Mouse (Mus musculus): ENCODE data around the gene Ube2j1. TPM values are rescaled to one million over a fixed set of nuclear protein-coding genes. Genes with fewer than 3 reads are reported as not detected.

Gene Ube2j1
- total and polyA plus RNA-seq, 3 experiments: 31.8 to 85.3 (median 44.8) TPM

GRCm38 (mm10) chr4:33071337-33071736 is 40.1 kb downstream of the Ube2j1 start:
- no peak for TF ChIP-seq POLR2AphosphoS5 (IDR thresholded peaks at IDR 0.05; ENCODE audit: insufficient replicate concordance, low read depth, low read length)
- no peak for TF ChIP-seq GATA2 (IDR thresholded peaks at IDR 0.05; ENCODE audit: borderline replicate concordance, low read depth, low read length)
- no peak for TF ChIP-seq GATA1 (IDR thresholded peaks at IDR 0.05; ENCODE audit: borderline replicate concordance, low read length)
- TF ChIP-seq CTCF (IDR thresholded peaks at IDR 0.05; ENCODE audit: low read depth, low read length): no peak
- TF ChIP-seq TAL1 (conservative IDR thresholded peaks at IDR 0.05; ENCODE audit: low read depth, low read length): no peak
- H3K4me1 ChIP-seq (ENCODE audit: insufficient read depth, low read depth, low read length): peaks cover 5% of the 10 kb centered on the region; the same call in 1 of the 2 replicates
- no peak for DNase-seq (ENCODE audit: low spot score)
- H3K36me3 ChIP-seq (replicated peaks): no peaks in the 10 kb centered on the region
- H3K4me3 ChIP-seq (ENCODE audit: low read depth, low read length): no peak overlapping the region
- ATAC-seq (ENCODE audit: extremely low read depth, insufficient number of reproducible peaks, low FRiP score, poor library complexity, severe bottlenecking): no peak
- H3K9me3 ChIP-seq (replicated peaks): no peaks in the 10 kb centered on the region
- H3K27me3 ChIP-seq (ENCODE audit: insufficient read depth, low read length): peaks cover 6% of the 10 kb centered on the region; the same call in 1 of the 2 replicates

GRCm38 (mm10) chr4:33072526-33073161 is 41.4 kb downstream of the Ube2j1 start:
- H3K36me3 ChIP-seq (replicated peaks): no peaks in the 10 kb centered on the region
- TF ChIP-seq GATA2 (IDR thresholded peaks at IDR 0.05; ENCODE audit: borderline replicate concordance, low read depth, low read length): no peak
- TF ChIP-seq POLR2AphosphoS5 (IDR thresholded peaks at IDR 0.05; ENCODE audit: insufficient replicate concordance, low read depth, low read length): no peak
- TF ChIP-seq CTCF (IDR thresholded peaks at IDR 0.05; ENCODE audit: low read depth, low read length): no peak
- no peak for TF ChIP-seq TAL1 (conservative IDR thresholded peaks at IDR 0.05; ENCODE audit: low read depth, low read length)
- ATAC-seq (ENCODE audit: extremely low read depth, insufficient number of reproducible peaks, low FRiP score, poor library complexity, severe bottlenecking): no peak
- H3K4me1 ChIP-seq (ENCODE audit: insufficient read depth, low read depth, low read length): peaks cover 5% of the 10 kb centered on the region; the same call in 1 of the 2 replicates
- peaks cover 5% of the 10 kb centered on the region; the same call in 1 of the 2 replicates for H3K27me3 ChIP-seq (ENCODE audit: insufficient read depth, low read length)
- H3K9me3 ChIP-seq (replicated peaks): no peaks in the 10 kb centered on the region
- DNase-seq (ENCODE audit: low spot score): no peak
- no peak overlapping the region for H3K4me3 ChIP-seq (ENCODE audit: low read depth, low read length)

GRCm38 (mm10) chr4:33074406-33074805 is 43.2 kb downstream of the Ube2j1 start:
- Histone ChIP-seq H3K4me1 (ENCODE audit: insufficient read depth, low read depth, low read length) (peaks cover 5% of the 10 kb centered on the region; the same call in 1 of the 2 replicates), H3K27me3 (ENCODE audit: insufficient read depth, low read length) (peaks cover 7% of the 10 kb centered on the region; the same call in 1 of the 2 replicates), H3K36me3 (replicated peaks) (no peaks in the 10 kb centered on the region), H3K4me3 (ENCODE audit: low read depth, low read length) (no peak overlapping the region), H3K9me3 (replicated peaks) (no peaks in the 10 kb centered on the region)
- no peak for TF ChIP-seq CTCF (IDR thresholded peaks at IDR 0.05; ENCODE audit: low read depth, low read length)
- TF ChIP-seq POLR2AphosphoS5 (IDR thresholded peaks at IDR 0.05; ENCODE audit: insufficient replicate concordance, low read depth, low read length): no peak
- no peak for TF ChIP-seq GATA2 (IDR thresholded peaks at IDR 0.05; ENCODE audit: borderline replicate concordance, low read depth, low read length)
- no peak for TF ChIP-seq TAL1 (conservative IDR thresholded peaks at IDR 0.05; ENCODE audit: low read depth, low read length)
- no peak for TF ChIP-seq GATA1 (IDR thresholded peaks at IDR 0.05; ENCODE audit: borderline replicate concordance, low read length)
- DNase-seq (ENCODE audit: low spot score): no peak
- no peak for ATAC-seq (ENCODE audit: extremely low read depth, insufficient number of reproducible peaks, low FRiP score, poor library complexity, severe bottlenecking)

GRCm38 (mm10) chr4:33074851-33075250 is 43.6 kb downstream of the Ube2j1 start:
- peaks cover 7% of the 10 kb centered on the region; the same call in 1 of the 2 replicates for H3K27me3 ChIP-seq (ENCODE audit: insufficient read depth, low read length)
- DNase-seq (ENCODE audit: low spot score) (no peak), ATAC-seq (ENCODE audit: extremely low read depth, insufficient number of reproducible peaks, low FRiP score, poor library complexity, severe bottlenecking) (no peak)
- no peaks in the 10 kb centered on the region for H3K9me3 ChIP-seq (replicated peaks)
- TF ChIP-seq GATA1 (IDR thresholded peaks at IDR 0.05; ENCODE audit: borderline replicate concordance, low read length) (no peak), POLR2AphosphoS5 (IDR thresholded peaks at IDR 0.05; ENCODE audit: insufficient replicate concordance, low read depth, low read length) (no peak), CTCF (IDR thresholded peaks at IDR 0.05; ENCODE audit: low read depth, low read length) (no peak), TAL1 (conservative IDR thresholded peaks at IDR 0.05; ENCODE audit: low read depth, low read length) (no peak), GATA2 (IDR thresholded peaks at IDR 0.05; ENCODE audit: borderline replicate concordance, low read depth, low read length) (no peak)
- H3K4me3 ChIP-seq (ENCODE audit: low read depth, low read length): no peak overlapping the region
- peaks cover 5% of the 10 kb centered on the region; the same call in 1 of the 2 replicates for H3K4me1 ChIP-seq (ENCODE audit: insufficient read depth, low read depth, low read length)
- no peaks in the 10 kb centered on the region for H3K36me3 ChIP-seq (replicated peaks)

GRCm38 (mm10) chr4:33075776-33076524 is 44.7 kb downstream of the Ube2j1 start:
- TF ChIP-seq GATA1 (IDR thresholded peaks at IDR 0.05; ENCODE audit: borderline replicate concordance, low read length) (no peak), POLR2AphosphoS5 (IDR thresholded peaks at IDR 0.05; ENCODE audit: insufficient replicate concordance, low read depth, low read length) (no peak), TAL1 (conservative IDR thresholded peaks at IDR 0.05; ENCODE audit: low read depth, low read length) (no peak), GATA2 (IDR thresholded peaks at IDR 0.05; ENCODE audit: borderline replicate concordance, low read depth, low read length) (no peak), CTCF (IDR thresholded peaks at IDR 0.05; ENCODE audit: low read depth, low read length) (no peak)
- Histone ChIP-seq H3K9me3 (replicated peaks) (no peaks in the 10 kb centered on the region), H3K4me1 (ENCODE audit: insufficient read depth, low read depth, low read length) (peaks cover 5% of the 10 kb centered on the region; the same call in 1 of the 2 replicates), H3K36me3 (replicated peaks) (no peaks in the 10 kb centered on the region), H3K4me3 (ENCODE audit: low read depth, low read length) (no peak overlapping the region), H3K27me3 (ENCODE audit: insufficient read depth, low read length) (peaks cover 7% of the 10 kb centered on the region; the same call in 1 of the 2 replicates)
- no peak for DNase-seq (ENCODE audit: low spot score)
- no peak for ATAC-seq (ENCODE audit: extremely low read depth, insufficient number of reproducible peaks, low FRiP score, poor library complexity, severe bottlenecking)

- Histone ChIP-seq H3K4me3 (ENCODE audit: low read depth, low read length) (no peak overlapping the region), H3K27me3 (ENCODE audit: insufficient read depth, low read length) (peaks cover 4% of the 10 kb centered on the region; the same call in 1 of the 2 replicates), H3K9me3 (replicated peaks) (no peaks in the 10 kb centered on the region), H3K4me1 (ENCODE audit: insufficient read depth, low read depth, low read length) (peaks cover 5% of the 10 kb centered on the region; the same call in 1 of the 2 replicates), H3K36me3 (replicated peaks) (no peaks in the 10 kb centered on the region)
- DNase-seq (ENCODE audit: low spot score) (no peak), ATAC-seq (ENCODE audit: extremely low read depth, insufficient number of reproducible peaks, low FRiP score, poor library complexity, severe bottlenecking) (no peak)
- TF ChIP-seq CTCF (IDR thresholded peaks at IDR 0.05; ENCODE audit: low read depth, low read length): no peak
- no peak for TF ChIP-seq GATA1 (IDR thresholded peaks at IDR 0.05; ENCODE audit: borderline replicate concordance, low read length)
- TF ChIP-seq GATA2 (IDR thresholded peaks at IDR 0.05; ENCODE audit: borderline replicate concordance, low read depth, low read length): no peak
- TF ChIP-seq POLR2AphosphoS5 (IDR thresholded peaks at IDR 0.05; ENCODE audit: insufficient replicate concordance, low read depth, low read length): no peak
- no peak for TF ChIP-seq TAL1 (conservative IDR thresholded peaks at IDR 0.05; ENCODE audit: low read depth, low read length)
Observed at GRCm38 (mm10) chr4:33077161-33077560, 45.9 kb downstream of the Ube2j1 start.
